Mouse (Mus musculus) limb, embryonic 14.5 days (tissue): Measurements from ENCODE around the gene Tulp2. TPM values are rescaled to one million over a fixed set of nuclear protein-coding genes. Genes with fewer than 3 reads are reported as not detected.

ENCODE experiments used
- ATAC-seq: fragments of 200-750 bp; cut with Nextera tagmentation; 2 replicates; pipeline ENCODE4 v1.8.0; 2017; ENCODE audit warnings: low read depth, moderate number of reproducible peaks, moderate TSS enrichment; ENCODE audit not compliant: low FRiP score
- DNase-seq: peaks from one replicate; pipeline ENCODE4 v3.0.0-alpha.2; 2015; ENCODE audit warnings: low spot score
- H3K27ac ChIP-seq: fragments of 300-500 bp; sonication (generic); replicated peaks from 2 replicates; pipeline ENCODE4 v1.5.1; 2014; ENCODE audit warnings: low read depth, mild to moderate bottlenecking, low read length, moderate library complexity, mixed read lengths
- H3K27me3 ChIP-seq: fragments of 300-500 bp; sonication (generic); 2 replicates; pipeline ENCODE4 v1.6.1; 2014; ENCODE audit warnings: low read length, mixed read lengths; ENCODE audit not compliant: control insufficient read depth, insufficient read depth
- H3K36me3 ChIP-seq: fragments of 300-500 bp; sonication (generic); 2 replicates; pipeline ENCODE4 v1.6.1; 2014; ENCODE audit warnings: mild to moderate bottlenecking, low read length, moderate library complexity, mixed read lengths; ENCODE audit not compliant: control insufficient read depth, insufficient read depth
- H3K4me1 ChIP-seq: fragments of 300-500 bp; sonication (generic); 2 replicates; pipeline ENCODE4 v1.6.1; 2014; ENCODE audit warnings: antibody characterized with exemption, low read length, mixed read lengths; ENCODE audit not compliant: control insufficient read depth, insufficient read depth
- H3K4me2 ChIP-seq: fragments of 300-500 bp; sonication (generic); replicated peaks from 2 replicates; pipeline ENCODE4 v1.6.1; 2014; ENCODE audit warnings: low read depth, mild to moderate bottlenecking, low read length, moderate library complexity; ENCODE audit not compliant: severe bottlenecking
- H3K4me3 ChIP-seq: fragments of 300-500 bp; sonication (generic); replicated peaks from 2 replicates; pipeline ENCODE4 v1.5.1; 2014; ENCODE audit warnings: low read length
- H3K9ac ChIP-seq: fragments of 300-500 bp; sonication (generic); 2 replicates; pipeline ENCODE4 v1.6.1; 2014; ENCODE audit warnings: mild to moderate bottlenecking, low read depth, low read length, moderate library complexity; ENCODE audit not compliant: severe bottlenecking
- H3K9me3 ChIP-seq: fragments of 300-500 bp; sonication (generic); 2 replicates; pipeline ENCODE4 v1.6.1; 2016; ENCODE audit warnings: low read length; ENCODE audit not compliant: control insufficient read depth
- POLR2A ChIP-seq: fragments of 200-500 bp; IDR thresholded peaks from 2 replicates; pipeline ENCODE4 v1.8.0; 2012; ENCODE audit warnings: inconsistent platforms, mild to moderate bottlenecking, moderate library complexity, borderline replicate concordance; ENCODE audit not compliant: insufficient read depth, insufficient read length; ENCODE audit errors: extremely low read depth
- WGBS: fragments of 180-500 bp; shearing (Covaris S2); extraction: QIAGEN DNeasy Blood & Tissue Kit; methylation state at CpG from one replicate; pipeline ENCODE4 v1.1.7; 2014; 5-methylcytosine and 5-hydroxymethylcytosine counted together
- polyA plus RNA-seq, 2 experiments: library from polyadenylated mRNA; depleted of rRNA in 1 of 2; stranded (reverse) in 1 of 2; unstranded in 1 of 2; fragments of >200 nt; fragmentation: Nextera tagmentation in 1 of 2; extraction: Ambion mirVana in 1 of 2; gene quantifications; 2 replicates each; pipeline versions ENCODE4 v1.2.1 to v1.2.3; 2012 to 2014

Tulp2 gene
- polyA plus RNA-seq, 2 experiments = 1.2 to 1.3 TPM

DNA sequence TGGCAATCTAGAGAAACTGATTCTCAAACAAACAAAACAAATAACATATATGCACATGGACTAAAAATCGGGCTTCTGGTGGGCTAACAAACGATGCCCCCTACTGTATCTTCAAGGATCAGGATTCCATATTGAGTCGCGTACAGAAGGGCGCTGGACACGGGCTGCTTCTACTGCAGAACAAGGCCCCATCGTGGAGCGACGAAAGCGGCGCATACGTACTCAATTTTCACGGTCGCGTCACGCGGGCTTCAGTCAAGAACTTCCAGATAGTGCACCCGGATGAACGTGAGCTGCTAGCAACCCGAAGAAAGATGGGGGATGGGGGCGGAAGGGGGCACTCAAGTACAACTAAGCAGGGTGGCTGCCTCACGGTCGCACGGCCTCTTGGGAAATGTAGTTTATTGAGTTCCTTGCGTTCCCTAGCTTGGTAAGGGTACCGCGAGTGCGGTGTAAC, 40.1 kb downstream of the Tulp2 start:
- under 1% methylated on average over 28 of the region's 28 CpGs for WGBS
- Histone ChIP-seq H3K4me1 (peaks cover 16% of the 10 kb centered on the region), H3K27ac (peak overlapping the region; percentile 70), H3K4me3 (peak overlapping the region; percentile 39), H3K9ac (peak overlapping the region; percentile 50), H3K4me2 (peak overlapping the region; percentile 50), H3K27me3 (no peaks in the 10 kb centered on the region), H3K9me3 (no peaks in the 10 kb centered on the region), H3K36me3 (peaks cover 15% of the 10 kb centered on the region)
- DNase-seq = peak; percentile 94
- peak; percentile 66; the same call in 1 of the 2 replicates for ATAC-seq
- 0 out of 2 replicates have a peak, but pooled peaks have one; percentile 14 for TF ChIP-seq POLR2A

DNA sequence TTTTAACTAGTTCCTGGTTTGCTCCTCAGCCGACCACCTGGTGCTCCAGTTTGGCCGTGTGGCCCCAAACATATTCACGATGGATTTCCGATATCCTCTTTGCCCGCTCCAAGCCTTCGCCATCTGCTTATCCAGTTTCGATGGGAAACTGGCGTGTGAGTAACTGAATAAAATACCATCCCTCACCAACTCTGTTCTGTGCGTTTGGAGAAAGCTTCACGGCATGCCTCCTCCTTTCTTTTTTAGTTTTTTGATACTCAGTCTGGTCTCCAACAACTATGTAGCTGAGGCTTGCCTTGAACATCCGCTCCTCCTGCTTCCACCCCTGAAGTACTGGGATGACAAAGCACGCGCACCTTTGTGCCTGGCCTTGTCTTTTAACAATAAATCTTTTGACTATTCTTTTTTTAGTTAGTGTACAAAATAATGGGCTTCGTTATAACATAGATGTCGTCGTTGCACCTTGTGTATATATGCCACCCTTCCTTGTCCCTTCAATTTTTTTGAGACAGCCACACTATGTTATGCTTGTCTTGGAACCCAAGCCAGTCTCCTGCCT, 40.6 kb downstream of the Tulp2 start:
- no peak for ATAC-seq
- TF ChIP-seq POLR2A = no peak
- no peaks in the 10 kb centered on the region for H3K27me3 ChIP-seq
- H3K9ac ChIP-seq = 0 out of 2 replicates have a peak overlapping the region, but pooled peaks have one; percentile 50
- 56% methylated on average over 16 of the region's 16 CpGs for WGBS
- peaks cover 16% of the 10 kb centered on the region for H3K4me1 ChIP-seq
- no peak for DNase-seq
- peak overlapping the region; percentile 50 for H3K4me2 ChIP-seq
- H3K27ac ChIP-seq = no peak overlapping the region
- peaks cover 15% of the 10 kb centered on the region for H3K36me3 ChIP-seq
- no peaks in the 10 kb centered on the region for H3K9me3 ChIP-seq
- peak overlapping the region; percentile 39 for H3K4me3 ChIP-seq

DNA sequence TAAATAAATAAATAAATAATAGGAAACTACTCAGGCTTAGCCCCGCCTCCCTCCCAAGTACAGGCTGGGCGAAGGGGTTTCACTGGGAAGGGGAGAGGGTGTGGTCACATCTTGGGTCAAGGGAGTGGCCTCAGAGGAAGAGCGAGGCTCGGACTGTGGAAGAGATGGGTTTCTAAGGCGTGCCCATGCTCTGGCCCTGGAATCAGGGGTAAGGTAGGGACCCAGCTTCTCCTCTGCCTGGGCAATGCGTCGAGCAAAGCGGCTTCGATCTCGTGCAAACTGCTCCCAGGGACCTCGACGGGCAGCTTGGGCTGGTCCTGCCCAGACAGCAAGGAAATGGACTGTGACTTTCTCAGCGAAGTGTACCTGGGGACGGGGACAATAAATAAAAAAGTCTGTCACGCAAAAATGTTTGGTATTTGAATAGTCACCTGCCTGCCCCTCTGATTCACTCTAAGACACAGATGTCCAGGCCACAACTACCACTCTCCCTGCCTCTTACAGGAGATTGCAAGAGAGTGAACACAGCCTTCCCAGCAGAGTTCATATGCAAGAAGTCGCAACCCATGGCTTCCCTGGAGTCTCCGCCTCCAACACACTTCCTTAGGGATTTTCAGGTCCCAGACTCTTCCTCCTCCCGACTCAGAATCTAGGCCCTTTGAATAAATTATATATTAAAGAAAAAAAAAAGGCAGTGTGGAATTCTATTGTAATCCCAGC, 41.4 kb downstream of the Tulp2 start:
- H3K4me2 ChIP-seq = 0 out of 2 replicates have a peak overlapping the region, but pooled peaks have one; percentile 1
- H3K36me3 ChIP-seq = peaks cover 15% of the 10 kb centered on the region
- H3K27ac ChIP-seq = no peak overlapping the region
- WGBS = 66% methylated on average over 18 of the region's 18 CpGs
- H3K27me3 ChIP-seq = no peaks in the 10 kb centered on the region
- ATAC-seq (no peak), DNase-seq (no peak)
- no peak for TF ChIP-seq POLR2A
- no peaks in the 10 kb centered on the region for H3K9me3 ChIP-seq
- 0 out of 2 replicates have a peak overlapping the region, but pooled peaks have one; percentile 4 for H3K4me3 ChIP-seq
- peaks cover 16% of the 10 kb centered on the region for H3K4me1 ChIP-seq
- H3K9ac ChIP-seq = peak overlapping the region; percentile 32; the same call in 1 of the 2 replicates

DNA sequence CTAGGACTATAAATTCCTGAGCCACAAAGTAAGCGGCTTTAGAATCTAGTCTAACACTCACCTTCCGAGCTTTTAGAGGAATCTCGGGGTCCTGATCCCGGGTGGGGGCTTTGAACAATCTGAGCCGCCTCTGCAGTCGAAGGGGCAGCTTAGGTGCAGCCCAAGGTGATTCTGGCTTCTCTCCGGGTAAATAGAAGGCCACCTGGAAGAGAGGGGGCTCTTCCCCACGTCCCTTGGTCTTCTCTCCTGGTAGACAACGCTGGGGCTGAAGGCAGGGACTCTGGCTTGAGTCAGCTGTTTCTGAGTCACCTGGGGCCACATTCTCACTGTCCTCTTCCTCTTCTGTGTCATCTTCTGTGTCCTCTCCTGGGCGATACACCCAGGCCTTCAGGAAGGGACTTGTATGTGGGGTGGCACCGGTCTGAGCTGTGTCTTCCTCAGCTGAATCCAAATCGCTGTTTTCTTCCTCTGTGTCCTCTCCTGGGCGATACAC, 42.0 kb downstream of the Tulp2 start:
- peaks cover 16% of the 10 kb centered on the region for H3K4me1 ChIP-seq
- ATAC-seq = no peak
- H3K36me3 ChIP-seq = peaks cover 15% of the 10 kb centered on the region
- peak overlapping the region; percentile 32; the same call in 1 of the 2 replicates for H3K9ac ChIP-seq
- no peak for TF ChIP-seq POLR2A
- H3K27me3 ChIP-seq = no peaks in the 10 kb centered on the region
- WGBS = 82% methylated on average over 12 of the region's 13 CpGs
- H3K4me2 ChIP-seq = peak overlapping the region; percentile 26
- H3K4me3 ChIP-seq = 0 out of 2 replicates have a peak overlapping the region, but pooled peaks have one; percentile 4
- no peak overlapping the region for H3K27ac ChIP-seq
- no peaks in the 10 kb centered on the region for H3K9me3 ChIP-seq
- DNase-seq = no peak

DNA sequence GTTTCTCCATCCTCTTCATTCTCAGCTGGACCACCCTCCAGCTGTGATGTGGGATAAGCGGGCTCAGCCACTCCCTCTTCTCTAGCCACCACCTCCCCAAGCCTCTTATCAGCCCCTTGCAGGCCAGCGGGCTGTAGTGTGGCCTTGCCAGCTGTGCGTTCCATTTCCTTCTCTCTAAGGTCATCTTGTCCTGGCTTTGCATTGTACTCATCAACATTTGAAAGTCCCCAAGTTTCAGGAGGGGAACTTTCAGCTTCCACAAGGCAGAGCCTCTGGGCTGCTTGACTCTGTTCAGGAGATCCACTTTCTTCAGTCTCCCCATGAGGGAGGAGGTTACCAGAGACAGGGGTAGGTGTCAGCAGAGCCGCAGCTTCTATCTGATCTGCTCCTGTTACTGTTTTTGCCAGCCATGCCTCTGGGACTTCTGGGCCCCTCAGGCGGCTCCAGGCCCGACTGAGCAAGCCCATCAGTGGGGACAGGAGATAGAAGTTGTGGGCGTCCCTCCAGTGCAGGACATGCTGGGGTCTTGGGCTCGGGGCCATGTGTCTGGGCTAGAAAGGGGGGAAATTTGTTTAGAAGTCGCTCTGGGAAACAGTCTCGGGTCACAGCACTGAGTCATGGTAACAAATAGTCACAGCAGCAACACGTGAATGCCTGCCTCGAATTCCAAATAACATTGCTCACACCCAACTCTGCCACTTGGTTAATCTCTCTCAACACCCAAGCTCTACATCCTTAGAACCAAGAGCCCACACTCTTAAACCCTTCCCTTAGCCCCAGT, 43.4 kb downstream of the Tulp2 start:
- WGBS = 21% methylated on average over 12 of the region's 12 CpGs
- Histone ChIP-seq H3K36me3 (peaks cover 15% of the 10 kb centered on the region), H3K9me3 (no peaks in the 10 kb centered on the region), H3K27me3 (no peaks in the 10 kb centered on the region), H3K4me1 (peaks cover 19% of the 10 kb centered on the region), H3K4me3 (peak overlapping the region; percentile 82), H3K4me2 (peak overlapping the region; percentile 79), H3K9ac (peak overlapping the region; percentile 91), H3K27ac (peak overlapping the region; percentile 95; the same call in 1 of the 2 replicates)
- TF ChIP-seq POLR2A = no peak
- DNase-seq (no peak), ATAC-seq (no peak)
